Mouse (Mus musculus): ENCODE results near the gene Gm4871.
"Not testable (repeated sequence)": the region's sequence is repeated elsewhere in the genome, so short reads cannot be mapped to it uniquely, and the experiment has no call there.

Gene Gm4871

GRCm38 (mm10) chr5:145032391-145032790 lies at the start of gene Gm4871:
Gene Gm4871, minus strand, starts transcription at chr5:145032754.
- not testable (repeated sequence) for DNase-seq (ENCODE audit: low spot score)

- no peak for DNase-seq (ENCODE audit: low spot score)
Measured at GRCm38 (mm10) chr5:145081866-145082613, 49.5 kb upstream of the Gm4871 start.

- no peak for DNase-seq (ENCODE audit: low spot score)
Measured at GRCm38 (mm10) chr5:145075081-145075480, 42.5 kb upstream of the Gm4871 start.

- peak; percentile 57 for DNase-seq (ENCODE audit: low spot score)
Measured at GRCm38 (mm10) chr5:145071342-145071741, 38.8 kb upstream of the Gm4871 start.

GRCm38 (mm10) chr5:145069707-145070106 lies 37.2 kb upstream of the Gm4871 start:
- DNase-seq (ENCODE audit: low spot score) = peak; percentile 56

- DNase-seq (ENCODE audit: low spot score) = no peak
Measured at GRCm38 (mm10) chr5:145068863-145069262, 36.3 kb upstream of the Gm4871 start.

GRCm38 (mm10) chr5:145064765-145065340 lies 32.3 kb upstream of the Gm4871 start:
- DNase-seq (ENCODE audit: low spot score) = no peak

GRCm38 (mm10) chr5:145059524-145059923 lies 27.0 kb upstream of the Gm4871 start:
- no peak for DNase-seq (ENCODE audit: low spot score)

- no peak for DNase-seq (ENCODE audit: low spot score)
Measured at GRCm38 (mm10) chr5:145058722-145059121, 26.2 kb upstream of the Gm4871 start.

- no peak for DNase-seq (ENCODE audit: low spot score)
Measured at GRCm38 (mm10) chr5:145057907-145058306, 25.4 kb upstream of the Gm4871 start.

- DNase-seq (ENCODE audit: low spot score) = not testable (repeated sequence)
Measured at GRCm38 (mm10) chr5:145054187-145054586, 21.6 kb upstream of the Gm4871 start.

GRCm38 (mm10) chr5:145042690-145043089 lies 10.1 kb upstream of the Gm4871 start, which contains the start of gene 1700018F24Rik:
Gene 1700018F24Rik, plus strand, starts transcription at chr5:145042990.
- not testable (repeated sequence) for DNase-seq (ENCODE audit: low spot score)

- DNase-seq (ENCODE audit: low spot score) = no peak
Measured at GRCm38 (mm10) chr5:145041628-145042027, 9.1 kb upstream of the Gm4871 start.

GRCm38 (mm10) chr5:145030476-145030875 lies 2.1 kb downstream of the Gm4871 start:
- DNase-seq (ENCODE audit: low spot score) = not testable (repeated sequence)

GRCm38 (mm10) chr5:145020712-145021111 lies 11.8 kb downstream of the Gm4871 start:
- DNase-seq (ENCODE audit: low spot score) = not testable (repeated sequence)

- DNase-seq (ENCODE audit: low spot score) = not testable (repeated sequence)
Measured at GRCm38 (mm10) chr5:145020254-145020653, 12.3 kb downstream of the Gm4871 start.

GRCm38 (mm10) chr5:145016761-145017160 lies 15.8 kb downstream of the Gm4871 start:
- DNase-seq (ENCODE audit: low spot score) = not testable (repeated sequence)

- DNase-seq (ENCODE audit: low spot score) = no peak
Measured at GRCm38 (mm10) chr5:145014278-145014677, 18.3 kb downstream of the Gm4871 start.

GRCm38 (mm10) chr5:145008878-145009659 lies 23.5 kb downstream of the Gm4871 start:
- no peak for DNase-seq (ENCODE audit: low spot score)

- no peak for DNase-seq (ENCODE audit: low spot score)
Measured at GRCm38 (mm10) chr5:145005596-145005995, 27.0 kb downstream of the Gm4871 start.

- no peak for DNase-seq (ENCODE audit: low spot score)
Measured at GRCm38 (mm10) chr5:145004495-145004894, 28.1 kb downstream of the Gm4871 start.

GRCm38 (mm10) chr5:145003362-145003761 lies 29.2 kb downstream of the Gm4871 start:
- DNase-seq (ENCODE audit: low spot score) = no peak

- DNase-seq (ENCODE audit: low spot score) = no peak
Measured at GRCm38 (mm10) chr5:144998491-144998890, 34.1 kb downstream of the Gm4871 start.

Data from testis, postnatal 14 days (tissue).